Mouse (Mus musculus) CD8-positive naive resting alpha-beta T cell, adult 2 months (primary cell): ENCODE measurements around the gene Cpt1b.
A peak's percentile ranks its signal among the peaks of the same experiment; 100 is the strongest.
"Not testable (repeated sequence)": the region's sequence is repeated elsewhere in the genome, so short reads cannot be mapped to it uniquely, and the experiment has no call there.

Source experiments
- DNase-seq, 2 experiments: peaks; one replicate each; pipeline ENCODE4 v3.0.0; 2022; ENCODE audit warnings: low read depth in 2 of 2, low spot score in 2 of 2

Cpt1b gene

GRCm38 (mm10) chr15:89432946-89433345, 7.3 kb upstream of the Cpt1b start:
- no peak for DNase-seq

DNA sequence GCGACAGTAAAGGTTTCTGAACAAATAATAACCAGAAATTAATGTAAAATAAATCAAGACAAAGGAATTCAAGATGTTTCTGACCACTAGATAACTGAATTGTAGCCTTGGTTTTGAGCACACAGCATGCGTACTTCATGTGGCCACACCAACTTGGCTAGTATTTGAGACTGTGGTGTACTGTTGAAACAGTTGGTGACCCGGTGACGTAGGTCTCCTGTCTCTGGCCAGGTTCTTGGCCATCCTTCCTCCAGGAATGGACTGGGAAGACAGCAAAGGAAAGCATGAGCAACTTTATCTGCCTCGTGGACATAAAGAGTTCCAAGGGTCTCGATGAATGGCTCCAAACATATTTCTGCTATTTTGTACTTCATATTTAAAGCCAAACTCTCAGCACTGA, 6.1 kb upstream of the Cpt1b start:
- DNase-seq, result no peak

DNA sequence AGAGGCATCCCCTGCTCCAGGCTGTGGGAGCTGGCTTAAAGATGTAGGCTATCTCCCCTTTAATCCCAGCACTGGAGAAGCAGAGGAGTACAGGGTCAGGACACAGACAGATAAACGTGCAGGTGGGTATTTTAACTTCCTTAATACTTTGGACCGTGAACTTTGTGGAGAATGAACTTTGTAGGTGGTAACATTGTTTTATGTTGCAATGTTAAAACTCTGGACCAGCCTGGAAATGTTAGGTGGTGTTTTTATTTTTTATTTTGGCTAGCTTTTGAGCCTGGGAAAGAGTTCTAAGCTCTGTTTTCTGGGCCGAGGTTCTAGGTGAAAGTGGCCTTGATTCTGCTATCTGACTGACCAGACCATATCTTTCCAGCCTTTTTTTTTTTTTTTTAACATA, 5.6 kb upstream of the Cpt1b start:
- no peak for DNase-seq

GRCm38 (mm10) chr15:89430771-89431170, 5.1 kb upstream of the Cpt1b start:
- DNase-seq, result not testable (repeated sequence)

- DNase-seq, result no peak
These were observed 4.7 kb upstream of the Cpt1b start for GRCm38 (mm10) chr15:89430341-89430740.

DNA sequence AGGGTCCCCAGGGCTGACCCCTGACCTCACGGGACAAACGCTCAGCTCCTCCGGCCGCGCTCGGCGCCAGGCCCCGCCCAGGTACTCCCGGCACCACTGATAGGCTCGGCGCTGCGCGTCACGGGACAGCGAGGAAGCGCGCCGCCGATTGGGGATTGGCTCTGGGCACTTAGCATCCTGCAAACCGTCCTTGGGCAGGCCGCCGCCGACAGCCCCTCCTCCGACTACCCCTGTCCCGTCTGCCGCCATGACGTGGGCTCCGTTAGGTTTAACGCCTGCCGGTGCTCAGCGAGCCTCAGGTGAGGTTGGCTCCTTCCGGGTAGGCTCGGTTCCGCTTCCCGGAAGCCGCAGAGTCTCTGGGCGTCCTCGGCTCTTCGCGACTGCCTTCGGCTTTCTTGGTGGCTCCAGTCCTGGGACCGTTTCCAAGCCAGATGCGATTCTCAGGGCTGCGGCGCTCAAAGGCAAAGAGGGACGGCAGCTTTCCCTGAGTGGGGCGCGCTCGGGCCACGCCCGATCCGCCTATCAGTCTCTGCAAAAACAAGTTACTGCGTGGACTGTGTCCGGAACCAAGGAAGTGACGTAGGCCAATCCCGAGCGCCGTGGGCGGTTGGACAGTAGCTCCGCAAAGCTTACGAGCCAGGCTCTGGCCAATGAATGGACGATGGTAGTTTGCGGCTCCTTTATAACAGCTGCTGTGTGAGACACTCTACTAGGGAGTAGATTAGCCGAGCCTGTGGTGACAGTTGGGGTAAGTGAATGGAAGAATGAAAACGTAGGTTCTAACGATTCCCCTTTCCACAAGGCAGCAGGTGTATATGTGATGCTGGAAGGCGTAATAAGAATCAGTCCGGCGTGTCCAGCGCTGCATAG, 3.9 kb upstream of the Cpt1b start, which contains the start of the genes C730034F03Rik, Gm44502 and Chkb:
Gene C730034F03Rik, plus strand, starts transcription at position 238 of the 870 bp plus-strand sequence.
Gene Gm44502, minus strand, starts transcription at position 345 of the 870 bp plus-strand sequence.
Gene Chkb, minus strand, starts transcription at position 557 of the 870 bp plus-strand sequence.
- peak; percentile 85 to 88 for DNase-seq

- DNase-seq, result peak in 1 of 2 experiments; percentile 9
These were observed 3.2 kb upstream of the Cpt1b start for GRCm38 (mm10) chr15:89428821-89429351.

GRCm38 (mm10) chr15:89428136-89428790, 2.6 kb upstream of the Cpt1b start:
- no peak for DNase-seq

- DNase-seq, result no peak
These were observed 1.1 kb upstream of the Cpt1b start for GRCm38 (mm10) chr15:89426716-89427115.

- DNase-seq, result no peak
These were observed 1.0 kb downstream of the Cpt1b start for GRCm38 (mm10) chr15:89424621-89425020.

DNA sequence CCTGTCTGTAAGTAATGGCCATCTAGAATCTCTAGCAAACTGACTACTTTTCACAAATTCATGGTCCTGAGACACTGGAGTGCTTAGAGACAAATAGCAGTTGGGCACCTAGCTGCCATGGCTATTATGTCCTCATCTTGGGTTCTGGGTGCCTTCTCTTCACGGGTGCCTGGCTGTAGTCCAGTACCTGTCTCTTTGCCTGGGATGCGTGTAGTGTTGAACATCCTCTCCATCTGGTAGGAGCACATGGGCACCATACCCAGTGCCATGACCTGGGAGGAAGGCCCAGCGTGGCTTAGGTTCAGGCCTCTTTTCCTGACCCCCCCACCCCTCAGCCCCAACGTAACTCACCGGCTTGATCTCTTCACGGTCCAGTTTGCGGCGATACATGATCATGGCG, 3.7 kb downstream of the Cpt1b start:
- DNase-seq, result no peak

GRCm38 (mm10) chr15:89415282-89415681, 10.4 kb downstream of the Cpt1b start:
- DNase-seq, result no peak

DNA sequence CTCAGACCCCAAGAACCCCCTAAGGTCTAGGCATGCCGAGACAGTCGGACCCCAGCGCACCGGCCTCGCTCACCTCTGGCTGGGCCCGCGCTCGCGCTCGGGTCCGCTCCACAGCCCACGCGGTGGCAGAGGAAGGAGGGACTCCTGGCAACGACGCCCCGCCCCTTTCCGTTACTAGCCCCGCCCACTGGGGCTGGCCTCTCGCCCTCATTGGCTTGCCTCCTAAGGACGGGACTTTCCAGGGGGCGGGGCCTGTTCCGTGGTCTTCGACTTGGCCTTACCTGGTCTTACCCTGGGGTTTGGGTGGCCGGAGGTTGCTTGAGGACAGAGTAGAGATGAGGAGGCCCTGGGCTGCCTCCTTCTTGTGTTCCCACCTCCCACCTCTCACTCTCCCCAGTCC, 15.5 kb downstream of the Cpt1b start, which contains the start of gene Syce3:
Gene Syce3, minus strand, starts transcription at position 386 of the 400 bp plus-strand sequence.
- no peak for DNase-seq

DNA sequence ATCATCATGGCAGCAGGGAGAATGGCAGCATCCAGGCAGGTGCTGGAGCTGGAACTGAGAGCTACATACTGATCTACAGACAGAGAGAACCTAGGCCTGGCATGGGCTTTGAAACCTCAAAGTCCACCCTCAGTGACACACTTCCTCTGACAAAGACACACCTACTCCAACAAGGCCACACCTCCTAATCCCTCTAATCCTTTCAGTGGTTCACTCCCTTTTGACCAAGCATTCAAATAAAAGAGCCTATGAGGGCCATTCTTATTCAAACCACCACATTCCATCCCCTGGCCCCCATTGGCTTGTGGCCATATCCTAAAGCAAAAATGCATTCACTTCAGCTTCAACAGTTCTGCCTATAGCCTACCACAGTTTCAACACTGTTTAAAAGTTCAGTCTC, 19.0 kb downstream of the Cpt1b start:
- DNase-seq, result no peak

DNA sequence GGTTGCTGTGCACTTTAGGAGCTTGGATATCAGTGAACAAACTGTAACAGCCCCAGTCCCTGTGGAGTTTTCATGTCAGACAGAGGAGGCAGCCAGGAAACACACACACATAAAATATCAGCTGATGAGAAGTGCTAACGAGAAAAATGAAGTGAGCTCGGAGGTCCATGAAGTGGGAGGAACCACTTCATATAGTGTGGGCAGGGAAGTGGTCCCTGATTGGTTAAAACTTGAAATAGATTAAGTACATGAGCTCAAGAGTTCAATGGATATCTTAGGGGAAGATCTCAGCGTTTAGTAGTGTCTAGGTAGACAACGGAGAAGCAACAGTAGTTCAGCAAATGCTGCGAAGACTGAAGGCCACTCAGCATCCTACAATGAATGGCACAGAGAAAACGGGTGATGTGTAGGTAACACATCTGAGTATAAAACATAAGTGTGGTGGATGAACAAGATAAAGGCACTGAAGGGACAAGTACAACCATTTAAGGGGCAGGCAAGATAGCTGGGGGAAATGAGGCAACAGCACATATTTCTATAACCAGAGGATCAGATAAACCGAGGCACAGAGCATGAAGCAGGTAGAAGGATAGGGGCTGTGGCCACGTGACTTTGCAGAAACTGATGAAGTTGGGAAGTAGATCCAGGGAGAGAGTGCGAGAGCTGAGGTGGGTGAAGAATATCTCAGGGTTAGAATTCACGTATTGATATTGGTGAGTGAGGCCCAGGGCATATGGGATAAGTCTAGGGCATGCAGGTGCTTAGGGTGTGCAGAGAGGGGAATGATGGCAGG, 20.6 kb downstream of the Cpt1b start:
- no peak for DNase-seq

GRCm38 (mm10) chr15:89402471-89402870, 23.2 kb downstream of the Cpt1b start:
- DNase-seq, result no peak

DNA sequence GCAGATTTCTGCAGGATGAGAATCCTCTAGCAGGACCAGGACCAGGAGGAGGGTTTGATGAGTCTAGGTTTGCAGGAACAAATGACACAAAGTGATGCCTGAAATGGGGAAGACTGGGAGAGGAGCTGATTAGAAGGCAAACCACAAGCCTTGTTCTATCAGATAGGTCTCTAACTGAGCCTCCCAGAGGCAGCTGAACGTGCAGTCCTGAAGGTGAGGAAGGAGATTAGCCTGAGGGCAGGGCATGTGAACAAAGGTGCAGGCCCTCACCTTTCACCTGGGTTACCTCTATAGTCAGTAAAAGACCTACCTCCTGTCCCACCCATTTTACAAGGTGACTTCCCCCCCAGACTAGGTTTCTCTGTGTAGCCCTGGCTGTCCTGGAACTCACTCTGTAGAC, 25.9 kb downstream of the Cpt1b start:
- DNase-seq, result no peak

DNA sequence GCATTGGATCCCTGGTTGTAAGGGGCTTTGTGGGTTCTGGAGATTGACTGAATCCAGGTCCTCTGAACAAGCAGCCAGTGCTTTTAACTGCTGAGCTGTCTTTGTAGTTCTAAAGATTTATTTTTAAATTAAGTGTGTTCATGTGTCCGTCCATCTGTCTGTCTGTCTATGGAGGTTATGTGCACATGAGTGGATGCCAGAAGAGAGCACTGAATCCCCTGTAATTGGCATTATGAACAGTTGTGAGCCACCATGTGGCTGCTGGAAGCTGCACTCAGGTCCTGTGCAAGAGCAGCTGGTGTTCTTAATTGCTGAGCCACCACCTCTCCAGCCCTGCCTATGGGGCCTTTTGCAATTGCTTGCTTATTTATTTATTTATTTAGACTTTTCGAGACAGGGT, 27.5 kb downstream of the Cpt1b start:
- no peak for DNase-seq

GRCm38 (mm10) chr15:89396883-89397282, 28.8 kb downstream of the Cpt1b start:
- no peak for DNase-seq

- DNase-seq, result no peak
These were observed 35.6 kb downstream of the Cpt1b start for GRCm38 (mm10) chr15:89390081-89390480.

DNA sequence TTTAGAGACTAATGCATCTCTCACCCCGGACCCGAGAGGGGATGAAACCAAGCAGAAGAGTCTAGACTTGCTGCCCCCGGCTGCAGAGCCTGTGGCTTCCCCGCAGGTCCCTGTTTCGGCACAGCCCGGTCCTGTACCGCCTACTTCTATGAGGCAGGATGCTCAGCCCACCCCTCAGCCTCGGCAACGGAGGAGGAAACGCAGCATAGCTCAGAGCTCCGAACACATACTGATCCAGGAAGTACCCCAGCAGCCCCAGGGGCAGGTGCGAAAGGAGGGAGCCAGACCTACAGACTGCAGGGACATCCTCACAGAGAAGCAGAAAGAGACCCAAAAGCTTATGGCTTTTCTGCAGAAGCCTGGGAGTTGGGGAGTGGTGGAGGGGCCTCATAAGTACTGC, 38.5 kb downstream of the Cpt1b start:
- DNase-seq, result no peak
